Mouse (Mus musculus) T-cell, adult 2 months (primary cell): ENCODE data around the gene Pfpl.

Experiments
- DNase-seq: peaks from one replicate; pipeline ENCODE4 v3.0.0; 2022; ENCODE audit warnings: low spot score

Pfpl gene

GRCm38 (mm10) chr19:12464674-12465073 lies 37.0 kb downstream of the Pfpl start:
- no peak for DNase-seq

GRCm38 (mm10) chr19:12465530-12466144 lies 37.9 kb downstream of the Pfpl start:
- DNase-seq: no peak

- peak; percentile 67 for DNase-seq
These were observed 38.5 kb downstream of the Pfpl start for GRCm38 (mm10) chr19:12466204-12466603.

- DNase-seq: peak; percentile 58
These were observed 39.7 kb downstream of the Pfpl start for GRCm38 (mm10) chr19:12467436-12467835.

GRCm38 (mm10) chr19:12471866-12472265 lies 44.2 kb downstream of the Pfpl start:
- peak; percentile 66 for DNase-seq

- DNase-seq: peak; percentile 25
These were observed 44.8 kb downstream of the Pfpl start for GRCm38 (mm10) chr19:12472381-12472976.

GRCm38 (mm10) chr19:12473201-12473641 lies 45.5 kb downstream of the Pfpl start:
- peak; percentile 72 for DNase-seq

GRCm38 (mm10) chr19:12473951-12474350 lies 46.2 kb downstream of the Pfpl start:
- no peak for DNase-seq

GRCm38 (mm10) chr19:12475380-12476250 lies 47.9 kb downstream of the Pfpl start:
- peak; percentile 84 for DNase-seq

GRCm38 (mm10) chr19:12476721-12477270 lies 49.1 kb downstream of the Pfpl start:
- DNase-seq: peak; percentile 79

- DNase-seq: no peak
These were observed 50.7 kb downstream of the Pfpl start for GRCm38 (mm10) chr19:12478369-12478768.
